ENCODE assay signal across 16 mouse cellular contexts in genomic region chr11:6180811-6181399, GRCm38 (mm10). TPM values are rescaled to one million over a fixed set of nuclear protein-coding genes. Genes with fewer than 3 reads are reported as not detected.
A peak's percentile ranks its signal among the peaks of the same experiment; 100 is the strongest.
DNase-seq lines count a peak whose midpoint lies in the region; ATAC-seq and TF ChIP-seq lines count a peak whose summit lies in the region.
"Had no signal": no experiment of that assay in that cellular context is flagged by ENCODE, and none has a peak within 500 bp of the region (broad histone marks: within the 10 kb centered on the region; RNA-seq: fewer than 3 reads in every experiment).

No protein-coding gene starts in this region.

- no peak for TF ChIP-seq POLR2A in heart, adult 2 months (IDR thresholded peaks at IDR 0.05; ENCODE audit: insufficient read depth, low read depth, low read length)

- peaks cover 7% of the 10 kb centered on the region for H3K79me2 ChIP-seq in heart, adult 2 months (replicated peaks; ENCODE audit: control insufficient read depth, insufficient read depth, low read length)

- DNase-seq in heart, adult 2 months, result no peak
- no peak for DNase-seq in heart, postnatal 10 days
- DNase-seq in 3T3-L1 (ENCODE audit: low read depth, low spot score), result peak; percentile 18
- peak; percentile 61 for DNase-seq in NIH3T3 (ENCODE audit: low read depth)
- peak; percentile 55 for DNase-seq in splenic B cell, adult 2 months (ENCODE audit: low read depth, low spot score)
- DNase-seq in hindbrain, embryonic 14.5 days (ENCODE audit: low spot score), result no peak
- DNase-seq: cerebellum, adult 11-12 months; right cerebral cortex, postnatal 25 days had no signal

- no peaks in the 10 kb centered on the region for H3K27me3 ChIP-seq in heart, adult 2 months (ENCODE audit: control insufficient read depth, insufficient read depth, low read length)
- no peaks in the 10 kb centered on the region for H3K27me3 ChIP-seq in splenic B cell, adult 2 months (ENCODE audit: control insufficient read depth, insufficient read depth, low read length, poor library complexity, severe bottlenecking)
- no peaks in the 10 kb centered on the region for H3K27me3 ChIP-seq in midbrain, embryonic 13.5 days
- no peaks in the 10 kb centered on the region for H3K27me3 ChIP-seq in hindbrain, embryonic 16.5 days (replicated peaks; ENCODE audit: control insufficient read depth, insufficient read depth, low read length)
- H3K27me3 ChIP-seq in hindbrain, embryonic 14.5 days (ENCODE audit: control insufficient read depth, insufficient read depth, low read length), result no peaks in the 10 kb centered on the region
- H3K27me3 ChIP-seq: embryonic facial prominence, embryonic 15.5 days; forebrain, embryonic 13.5 days; intestine, embryonic 15.5 days had no signal

- H3K4me1 ChIP-seq in heart, adult 2 months (ENCODE audit: control insufficient read depth, insufficient read depth, low read length), result peaks cover 24% of the 10 kb centered on the region
- peaks cover 59% of the 10 kb centered on the region for H3K4me1 ChIP-seq in midbrain, embryonic 13.5 days (replicated peaks)
- H3K4me1 ChIP-seq in hindbrain, embryonic 16.5 days (ENCODE audit: control insufficient read depth, insufficient read depth, low read depth, low read length), result peaks cover 27% of the 10 kb centered on the region
- peaks cover 28% of the 10 kb centered on the region for H3K4me1 ChIP-seq in hindbrain, embryonic 14.5 days (replicated peaks; ENCODE audit: control insufficient read depth, insufficient read depth, low read length)

- H3K9me3 ChIP-seq in midbrain, embryonic 13.5 days, result no peaks in the 10 kb centered on the region
- H3K9me3 ChIP-seq in hindbrain, embryonic 16.5 days (ENCODE audit: control insufficient read depth, low read length), result no peaks in the 10 kb centered on the region
- no peaks in the 10 kb centered on the region for H3K9me3 ChIP-seq in hindbrain, embryonic 14.5 days (ENCODE audit: control insufficient read depth, low read length)
- H3K9me3 ChIP-seq: embryonic facial prominence, embryonic 15.5 days; forebrain, embryonic 13.5 days; intestine, embryonic 15.5 days had no signal

- no peak overlapping the region for H3K27ac ChIP-seq in heart, adult 2 months
- H3K27ac ChIP-seq in midbrain, embryonic 13.5 days, result no peak overlapping the region
- H3K27ac ChIP-seq in hindbrain, embryonic 16.5 days (ENCODE audit: low read depth, low read length), result no peak overlapping the region
- H3K27ac ChIP-seq in hindbrain, embryonic 14.5 days, result no peak overlapping the region
- H3K27ac ChIP-seq: embryonic facial prominence, embryonic 15.5 days; forebrain, embryonic 13.5 days; intestine, embryonic 15.5 days; left cerebral cortex, adult 2 months had no signal

- 71% methylated on average over 6 of the region's 6 CpGs for WGBS in heart, adult 2 months
- 45% methylated on average over 6 of the region's 6 CpGs for WGBS in midbrain, embryonic 13.5 days
- WGBS in hindbrain, embryonic 16.5 days, result 52% methylated on average over 6 of the region's 6 CpGs
- WGBS in hindbrain, embryonic 14.5 days, result 47% methylated on average over 6 of the region's 6 CpGs

- no peak for ATAC-seq in midbrain, embryonic 13.5 days
- ATAC-seq in hindbrain, embryonic 16.5 days, result no peak
- no peak for ATAC-seq in hindbrain, embryonic 14.5 days (ENCODE audit: low FRiP score)
- ATAC-seq: forebrain, embryonic 13.5 days; intestine, embryonic 15.5 days had no signal

- H3K4me2 ChIP-seq in midbrain, embryonic 13.5 days (replicated peaks), result no peak overlapping the region
- no peak overlapping the region for H3K4me2 ChIP-seq in hindbrain, embryonic 16.5 days (ENCODE audit: low read length)
- H3K4me2 ChIP-seq in hindbrain, embryonic 14.5 days (replicated peaks), result no peak overlapping the region
- H3K4me2 ChIP-seq: embryonic facial prominence, embryonic 15.5 days; forebrain, embryonic 13.5 days; intestine, embryonic 15.5 days had no signal

- no peak for TF ChIP-seq EP300 in heart, adult 2 months (IDR thresholded peaks at IDR 0.05; ENCODE audit: insufficient read depth, low read depth, low read length)

- intact Hi-C loops in heart, adult 2 months (cut with DNase I), result no loop called here
- intact Hi-C loops in heart, postnatal 10 days (cut with DNase I), result no loop called here

- H3K36me3 ChIP-seq in heart, adult 2 months (ENCODE audit: control insufficient read depth, insufficient read depth, low read length), result peaks cover 7% of the 10 kb centered on the region
- H3K36me3 ChIP-seq in splenic B cell, adult 2 months (ENCODE audit: control insufficient read depth, insufficient read depth, low read length, poor library complexity, severe bottlenecking), result no peaks in the 10 kb centered on the region
- no peaks in the 10 kb centered on the region for H3K36me3 ChIP-seq in midbrain, embryonic 13.5 days
- no peaks in the 10 kb centered on the region for H3K36me3 ChIP-seq in hindbrain, embryonic 16.5 days (ENCODE audit: control insufficient read depth, insufficient read depth, low read length)
- no peaks in the 10 kb centered on the region for H3K36me3 ChIP-seq in hindbrain, embryonic 14.5 days (replicated peaks; ENCODE audit: control insufficient read depth, insufficient read depth)
- H3K36me3 ChIP-seq: embryonic facial prominence, embryonic 15.5 days; intestine, embryonic 15.5 days had no signal

- TF ChIP-seq CTCF in heart, adult 2 months (IDR thresholded peaks at IDR 0.05), result 0 out of 2 replicates have a peak, but pooled peaks have one; percentile 3

- no peak overlapping the region for H3K9ac ChIP-seq in heart, adult 2 months (ENCODE audit: low read depth, low read length)
- no peak overlapping the region for H3K9ac ChIP-seq in midbrain, embryonic 13.5 days (replicated peaks)
- no peak overlapping the region for H3K9ac ChIP-seq in hindbrain, embryonic 16.5 days (ENCODE audit: low read depth, low read length)
- no peak overlapping the region for H3K9ac ChIP-seq in hindbrain, embryonic 14.5 days
- H3K9ac ChIP-seq: embryonic facial prominence, embryonic 15.5 days; forebrain, embryonic 13.5 days; intestine, embryonic 15.5 days had no signal

- no peak overlapping the region for H3K4me3 ChIP-seq in heart, adult 2 months
- H3K4me3 ChIP-seq in midbrain, embryonic 13.5 days (replicated peaks), result no peak overlapping the region
- no peak overlapping the region for H3K4me3 ChIP-seq in hindbrain, embryonic 16.5 days (ENCODE audit: low read length)
- H3K4me3 ChIP-seq in hindbrain, embryonic 14.5 days (replicated peaks; ENCODE audit: low read length), result no peak overlapping the region
- H3K4me3 ChIP-seq: embryonic facial prominence, embryonic 15.5 days; forebrain, embryonic 13.5 days; intestine, embryonic 15.5 days; left cerebral cortex, adult 2 months had no signal

RNA-seq across cellular contexts. Expression of gene A730071L15Rik, which starts 18.9 kb away (rescaled TPM):
- not detected for total RNA-seq in heart, adult 2 months (2021)
- 0.09 TPM in 1 of 2 replicates, not detected in the other for polyA plus RNA-seq in heart, adult 2 months (2012; rRNA removed)
- under 1 TPM in 1 of 2 experiments, not detected in 1; 0.26 TPM for total RNA-seq in heart, postnatal 10 days (2021)
- polyA plus RNA-seq in midbrain, embryonic 13.5 days (2015; fragmentation: Nextera tagmentation; extraction: Ambion mirVana), result 0.59 and 1.0 TPM in 2 replicates
- 0.71 and 0.81 TPM in 2 replicates for polyA plus RNA-seq in hindbrain, embryonic 16.5 days (2015; fragmentation: Nextera tagmentation; extraction: Ambion mirVana)
- 0.31 and 0.42 TPM in 2 replicates for polyA plus RNA-seq in hindbrain, embryonic 14.5 days (2014; fragmentation: Nextera tagmentation; extraction: Ambion mirVana)

RNA-seq across cellular contexts. Expression of gene Nudcd3, which starts 19.3 kb away (rescaled TPM):
- total RNA-seq in heart, adult 2 months (2021), result 10 to 100 TPM; 59.3 to 65.4 TPM
- 50.4 and 80.7 TPM in 2 replicates for polyA plus RNA-seq in heart, adult 2 months (2012; rRNA removed)
- 10 to 100 TPM; 65.7 to 68.2 TPM for total RNA-seq in heart, postnatal 10 days (2021)
- 62.7 and 65.7 TPM in 2 replicates for polyA plus RNA-seq in midbrain, embryonic 13.5 days (2015; fragmentation: Nextera tagmentation; extraction: Ambion mirVana)
- 71.5 and 71.9 TPM in 2 replicates for polyA plus RNA-seq in hindbrain, embryonic 16.5 days (2015; fragmentation: Nextera tagmentation; extraction: Ambion mirVana)
- polyA plus RNA-seq in hindbrain, embryonic 14.5 days (2014; fragmentation: Nextera tagmentation; extraction: Ambion mirVana), result 57.0 and 57.7 TPM in 2 replicates

RNA-seq across cellular contexts. Expression of gene Npc1l1, which starts 49.0 kb away (rescaled TPM):
- under 1 TPM in 1 of 2 experiments, not detected in 1; 0.08 TPM for total RNA-seq in heart, adult 2 months (2021)
- 0.25 and 0.38 TPM in 2 replicates for polyA plus RNA-seq in heart, adult 2 months (2012; rRNA removed)
- not detected for total RNA-seq in heart, postnatal 10 days (2021)
- 0.05 TPM in 1 of 2 replicates, not detected in the other for polyA plus RNA-seq in midbrain, embryonic 13.5 days (2015; fragmentation: Nextera tagmentation; extraction: Ambion mirVana)
- polyA plus RNA-seq in hindbrain, embryonic 16.5 days (2015; fragmentation: Nextera tagmentation; extraction: Ambion mirVana), result 0.04 TPM in 1 of 2 replicates, not detected in the other
- polyA plus RNA-seq in hindbrain, embryonic 14.5 days (2014; fragmentation: Nextera tagmentation; extraction: Ambion mirVana), result 0.04 and 0.14 TPM in 2 replicates
- total RNA-seq: common myeloid progenitor, adult 5-6 weeks; liver, adult 2 months had no signal

Comparison
In these comparisons a context has a peak if more than half of its experiments do, and no peak if none do; other contexts are left out.
1. DNase-seq: peak in 3T3-L1 (single experiment), NIH3T3 (single experiment) and splenic B cell, adult 2 months (single experiment); none in heart, adult 2 months (0 of 2), heart, postnatal 10 days (0 of 2) and hindbrain, embryonic 14.5 days (single experiment).